21 mouse cellular contexts compared by ENCODE assay signal in the genomic region with DNA sequence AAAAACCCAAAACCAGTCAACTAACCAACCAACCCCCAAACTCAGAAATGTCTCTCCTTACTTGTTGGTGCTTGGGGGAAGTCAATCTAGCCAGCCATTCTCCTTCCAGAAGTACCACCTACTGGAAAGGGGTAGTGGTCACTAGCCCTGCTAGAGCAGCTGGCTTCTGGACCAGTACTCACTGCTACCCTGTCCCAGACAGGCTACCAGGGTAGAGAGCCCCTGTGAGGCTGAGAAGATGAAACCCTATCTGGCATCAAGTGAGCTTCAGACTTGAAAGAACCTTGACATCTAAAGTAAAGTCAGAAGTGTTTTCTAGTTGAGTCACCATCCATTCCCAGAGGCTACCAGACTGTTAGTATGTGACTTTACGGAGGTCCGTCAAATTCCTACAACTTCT. TPM values are rescaled to one million over a fixed set of nuclear protein-coding genes. Genes with fewer than 3 reads are reported as not detected.
DNase-seq lines count a peak whose midpoint lies in the region; ATAC-seq and TF ChIP-seq lines count a peak whose summit lies in the region.
"Had no signal": no experiment of that assay in that cellular context is flagged by ENCODE, and none has a peak within 500 bp of the region (broad histone marks: within the 10 kb centered on the region; RNA-seq: fewer than 3 reads in every experiment).

No protein-coding gene starts in this region.

- WGBS in heart, embryonic 12.5 days: 86% methylated on average over 2 of the region's 2 CpGs
- WGBS in heart, embryonic 11.5 days (ENCODE audit: insufficient replicate concordance): 91% methylated on average over 2 of the region's 2 CpGs
- 78% methylated on average over 2 of the region's 2 CpGs for WGBS in lung, embryonic 14.5 days
- 79% methylated on average over 2 of the region's 2 CpGs for WGBS in stomach, postnatal 0 days

- TF ChIP-seq CTCF in lung, embryonic 14.5 days (IDR thresholded peaks at IDR 0.05; ENCODE audit: low read depth): no peak
- TF ChIP-seq CTCF in stomach, postnatal 0 days (IDR thresholded peaks at IDR 0.05; ENCODE audit: low read depth): no peak

- H3K4me1 ChIP-seq in heart, embryonic 12.5 days (replicated peaks): peaks cover 96% of the 10 kb centered on the region
- H3K4me1 ChIP-seq in heart, embryonic 11.5 days (ENCODE audit: control insufficient read depth, insufficient read depth, low read length): peaks cover 86% of the 10 kb centered on the region
- peaks cover 80% of the 10 kb centered on the region for H3K4me1 ChIP-seq in lung, embryonic 14.5 days (ENCODE audit: insufficient read depth)
- peaks cover 44% of the 10 kb centered on the region for H3K4me1 ChIP-seq in stomach, postnatal 0 days (replicated peaks; ENCODE audit: control insufficient read depth, insufficient read depth)

- no peak for ATAC-seq in heart, embryonic 12.5 days (ENCODE audit: insufficient number of reproducible peaks, low FRiP score)
- no peak for ATAC-seq in heart, embryonic 11.5 days (replicated peaks; ENCODE audit: insufficient number of reproducible peaks, low FRiP score, low TSS enrichment)
- no peak for ATAC-seq in lung, embryonic 14.5 days (ENCODE audit: insufficient read depth)
- no peak for ATAC-seq in stomach, postnatal 0 days (ENCODE audit: low FRiP score, low TSS enrichment)
- no peak for ATAC-seq in granulocyte monocyte progenitor cell, adult 5-6 weeks (replicated peaks; ENCODE audit: poor library complexity, severe bottlenecking)
- ATAC-seq: intestine, embryonic 15.5 days had no signal

- H3K4me3 ChIP-seq in heart, embryonic 12.5 days: no peak overlapping the region
- H3K4me3 ChIP-seq in heart, embryonic 11.5 days (ENCODE audit: low read depth, low read length): no peak overlapping the region
- H3K4me3 ChIP-seq in lung, embryonic 14.5 days (ENCODE audit: low read depth, low read length): no peak overlapping the region
- H3K4me3 ChIP-seq in stomach, postnatal 0 days (ENCODE audit: low read depth, low read length): no peak overlapping the region
- H3K4me3 ChIP-seq: erythroblast, embryonic 14.5 days; forebrain, embryonic 12.5 days; hindbrain, embryonic 15.5 days; intestine, embryonic 15.5 days; kidney, embryonic 15.5 days had no signal

- no peaks in the 10 kb centered on the region for H3K9me3 ChIP-seq in heart, embryonic 12.5 days (replicated peaks)
- no peaks in the 10 kb centered on the region for H3K9me3 ChIP-seq in heart, embryonic 11.5 days (replicated peaks; ENCODE audit: control insufficient read depth, low read length)
- H3K9me3 ChIP-seq in lung, embryonic 14.5 days (ENCODE audit: low read depth, low read length): no peaks in the 10 kb centered on the region
- no peaks in the 10 kb centered on the region for H3K9me3 ChIP-seq in stomach, postnatal 0 days (ENCODE audit: control insufficient read depth, low read length)
- H3K9me3 ChIP-seq: forebrain, embryonic 12.5 days; hindbrain, embryonic 15.5 days; intestine, embryonic 15.5 days; kidney, embryonic 15.5 days had no signal

- DNase-seq in lung, embryonic 14.5 days: no peak
- DNase-seq in lung, adult 18-20 months: no peak
- DNase-seq in induced T-regulatory cell, adult 2 months (ENCODE audit: low read depth): peak; percentile 37
- no peak for DNase-seq in stomach, postnatal 0 days (ENCODE audit: low spot score)
- DNase-seq: adrenal gland, postnatal 14 days; cerebellum, adult 9-10 months; heart, postnatal 4 days; kidney, postnatal 36 days; layer of hippocampus, postnatal 36 days; lung, postnatal 4 days; midbrain, embryonic 14.5 days; thymus, postnatal 14 days had no signal

- H3K9ac ChIP-seq in heart, embryonic 12.5 days: no peak overlapping the region
- no peak overlapping the region for H3K9ac ChIP-seq in heart, embryonic 11.5 days (ENCODE audit: low read depth, low read length)
- H3K9ac ChIP-seq in lung, embryonic 14.5 days: no peak overlapping the region
- no peak overlapping the region for H3K9ac ChIP-seq in stomach, postnatal 0 days (ENCODE audit: low read length)
- H3K9ac ChIP-seq: forebrain, embryonic 12.5 days; hindbrain, embryonic 15.5 days; intestine, embryonic 15.5 days; kidney, embryonic 15.5 days; liver, embryonic 14.5 days had no signal

- H3K27me3 ChIP-seq in heart, embryonic 12.5 days (replicated peaks): no peaks in the 10 kb centered on the region
- H3K27me3 ChIP-seq in heart, embryonic 11.5 days (ENCODE audit: control insufficient read depth, insufficient read depth, low read length): no peaks in the 10 kb centered on the region
- no peaks in the 10 kb centered on the region for H3K27me3 ChIP-seq in lung, embryonic 14.5 days (ENCODE audit: insufficient read depth, low read length)
- no peaks in the 10 kb centered on the region for H3K27me3 ChIP-seq in stomach, postnatal 0 days (ENCODE audit: control insufficient read depth, insufficient read depth, low read length)
- H3K27me3 ChIP-seq: forebrain, embryonic 12.5 days; hindbrain, embryonic 15.5 days; intestine, embryonic 15.5 days; kidney, embryonic 15.5 days had no signal

- H3K36me3 ChIP-seq in heart, embryonic 12.5 days: no peaks in the 10 kb centered on the region
- H3K36me3 ChIP-seq in heart, embryonic 11.5 days (ENCODE audit: control insufficient read depth, insufficient read depth, low read length): no peaks in the 10 kb centered on the region
- H3K36me3 ChIP-seq in lung, embryonic 14.5 days (ENCODE audit: insufficient read depth): no peaks in the 10 kb centered on the region
- H3K36me3 ChIP-seq in stomach, postnatal 0 days (ENCODE audit: control insufficient read depth, insufficient read depth, low read length): no peaks in the 10 kb centered on the region
- H3K36me3 ChIP-seq: forebrain, embryonic 12.5 days; hindbrain, embryonic 15.5 days; intestine, embryonic 15.5 days; kidney, embryonic 15.5 days had no signal

- H3K27ac ChIP-seq in heart, embryonic 12.5 days (ENCODE audit: poor library complexity, severe bottlenecking): 0 out of 2 replicates have a peak overlapping the region, but pooled peaks have one; percentile 10
- H3K27ac ChIP-seq in heart, embryonic 11.5 days (ENCODE audit: low read depth, low read length): no peak overlapping the region
- H3K27ac ChIP-seq in lung, embryonic 14.5 days (ENCODE audit: low read depth): 0 out of 2 replicates have a peak overlapping the region, but pooled peaks have one; percentile 98
- H3K27ac ChIP-seq in stomach, postnatal 0 days (replicated peaks): 0 out of 2 replicates have a peak overlapping the region, but pooled peaks have one; percentile 13
- H3K27ac ChIP-seq: forebrain, embryonic 12.5 days; hindbrain, embryonic 15.5 days had no signal

- TF ChIP-seq EP300 in stomach, postnatal 0 days (optimal IDR thresholded peaks at IDR 0.05): no peak

- H3K4me2 ChIP-seq in heart, embryonic 12.5 days: no peak overlapping the region
- H3K4me2 ChIP-seq in heart, embryonic 11.5 days: no peak overlapping the region
- no peak overlapping the region for H3K4me2 ChIP-seq in lung, embryonic 14.5 days
- H3K4me2 ChIP-seq in stomach, postnatal 0 days (replicated peaks; ENCODE audit: low read depth): no peak overlapping the region
- H3K4me2 ChIP-seq: forebrain, embryonic 12.5 days; hindbrain, embryonic 15.5 days; kidney, embryonic 15.5 days had no signal

RNA-seq across cellular contexts. Expression of a gene that starts 6.8 kb away (rescaled TPM):
- polyA plus RNA-seq in heart, embryonic 12.5 days (2016; fragmentation: Nextera tagmentation; extraction: Ambion mirVana): 22.2 and 29.9 TPM in 2 replicates
- polyA plus RNA-seq in heart, embryonic 11.5 days (2014; fragmentation: Nextera tagmentation; extraction: Ambion mirVana): 20.5 and 24.4 TPM in 2 replicates
- polyA plus RNA-seq in lung, embryonic 14.5 days (2014; fragmentation: Nextera tagmentation; extraction: Ambion mirVana): 31.8 and 37.8 TPM in 2 replicates
- 10.6 and 10.7 TPM in 2 replicates for polyA plus RNA-seq in stomach, postnatal 0 days (2015; fragmentation: Nextera tagmentation; extraction: Ambion mirVana)
- total RNA-seq in granulocyte monocyte progenitor cell, adult 5-6 weeks (2014; fragmentation: Nextera tagmentation): 37.5 and 52.4 TPM in 2 replicates
- total RNA-seq in granulocyte monocyte progenitor cell, adult 5-6 weeks (2017): 11.0 and 13.3 TPM in 2 replicates
